Mouse (Mus musculus) kidney, postnatal 0 days (tissue): ENCODE measurements at regions not wholly inside any gene's neighbourhood (a gene's known extent, or its start where the extent isn't known, plus 50 kb on each side); places are given as distances from the start of the nearest gene placed in this dataset.

ENCODE experiments used
- ATAC-seq: fragments of 200-750 bp; cut with Nextera tagmentation; replicated peaks from 2 replicates; pipeline ENCODE4 v1.8.0; 2017; ENCODE audit warnings: low read depth, moderate number of reproducible peaks, moderate TSS enrichment, moderate library complexity; ENCODE audit not compliant: low FRiP score
- DNase-seq: peaks from one replicate; pipeline ENCODE4 v3.0.0-alpha.2; 2016; ENCODE audit warnings: low spot score
- H3K27ac ChIP-seq: fragments of 300-500 bp; sonication (generic); 2 replicates; pipeline ENCODE4 v1.5.1; 2014; ENCODE audit warnings: mild to moderate bottlenecking
- H3K27me3 ChIP-seq: fragments of 300-500 bp; sonication (generic); 2 replicates; pipeline ENCODE4 v1.6.1; 2014; ENCODE audit warnings: low read length, mixed read lengths; ENCODE audit not compliant: insufficient read depth
- H3K36me3 ChIP-seq: fragments of 300-500 bp; sonication (generic); 2 replicates; pipeline ENCODE4 v1.6.1; 2014; ENCODE audit warnings: low read length, mixed read lengths; ENCODE audit not compliant: insufficient read depth
- H3K4me1 ChIP-seq: fragments of 300-500 bp; sonication (generic); replicated peaks from 2 replicates; pipeline ENCODE4 v1.6.1; 2014; ENCODE audit warnings: antibody characterized with exemption, low read length, mixed read lengths; ENCODE audit not compliant: insufficient read depth
- H3K4me2 ChIP-seq: fragments of 300-500 bp; sonication (generic); 2 replicates; pipeline ENCODE4 v1.6.1; 2014; ENCODE audit warnings: mild to moderate bottlenecking, low read length, moderate library complexity, mixed read lengths
- H3K4me3 ChIP-seq: fragments of 300-500 bp; sonication (generic); replicated peaks from 2 replicates; pipeline ENCODE4 v1.5.1; 2014; ENCODE audit warnings: low read depth, low read length
- H3K9ac ChIP-seq: fragments of 300-500 bp; sonication (generic); 2 replicates; pipeline ENCODE4 v1.6.1; 2014; ENCODE audit warnings: low read depth, low read length
- H3K9me3 ChIP-seq: fragments of 300-500 bp; sonication (generic); replicated peaks from 2 replicates; pipeline ENCODE4 v1.6.1; 2016; ENCODE audit warnings: low read length, inconsistent platforms, mixed read lengths
- CTCF ChIP-seq: IDR thresholded peaks from 2 replicates; pipeline ENCODE4 v1.5.1; 2016; ENCODE audit warnings: antibody characterized with exemption, low read depth, mild to moderate bottlenecking, moderate library complexity
- WGBS: fragments of 180-500 bp; shearing (Covaris S2); extraction: QIAGEN DNeasy Blood & Tissue Kit; methylation state at CpG from one replicate; pipeline ENCODE4 v1.1.7; 2014; 5-methylcytosine and 5-hydroxymethylcytosine counted together

GRCm38 (mm10) chr13:51337931-51338330 lies 70.5 kb upstream of the S1pr3 start:
- ATAC-seq, result no peak
- no peak overlapping the region for H3K4me3 ChIP-seq

GRCm38 (mm10) chr13:51345321-51345720 lies 63.1 kb upstream of the S1pr3 start:
- Histone ChIP-seq H3K9me3 (no peaks in the 10 kb centered on the region), H3K4me1 (peaks cover 3% of the 10 kb centered on the region; the same call in 1 of the 2 replicates), H3K27me3 (no peaks in the 10 kb centered on the region), H3K4me3 (no peak overlapping the region), H3K27ac (no peak overlapping the region), H3K36me3 (no peaks in the 10 kb centered on the region), H3K9ac (no peak overlapping the region), H3K4me2 (no peak overlapping the region)
- ATAC-seq (no peak), DNase-seq (no peak)
- 89% methylated on average over 4 of the region's 4 CpGs for WGBS
- TF ChIP-seq CTCF, result no peak

More at GRCm38 (mm10) chr13:51337931-51338330, 70.5 kb upstream of the S1pr3 start:
- no peak for TF ChIP-seq CTCF
- WGBS, result 94% methylated on average over 16 of the region's 16 CpGs
- H3K9me3 ChIP-seq, result no peaks in the 10 kb centered on the region
- H3K4me2 ChIP-seq, result no peak overlapping the region
- no peaks in the 10 kb centered on the region for H3K4me1 ChIP-seq
- H3K36me3 ChIP-seq, result no peaks in the 10 kb centered on the region
- no peak overlapping the region for H3K9ac ChIP-seq
- no peak for DNase-seq
- H3K27ac ChIP-seq, result no peak overlapping the region
- H3K27me3 ChIP-seq, result no peaks in the 10 kb centered on the region

GRCm38 (mm10) chr13:51345839-51346550 lies 62.4 kb upstream of the S1pr3 start:
- DNase-seq (peak; percentile 27), ATAC-seq (no peak)
- Histone ChIP-seq H3K4me1 (peaks cover 3% of the 10 kb centered on the region; the same call in 1 of the 2 replicates), H3K4me2 (no peak overlapping the region), H3K36me3 (no peaks in the 10 kb centered on the region), H3K27me3 (no peaks in the 10 kb centered on the region), H3K4me3 (no peak overlapping the region), H3K9me3 (no peaks in the 10 kb centered on the region), H3K27ac (no peak overlapping the region), H3K9ac (no peak overlapping the region)
- WGBS, result 26% methylated on average over 8 of the region's 8 CpGs
- TF ChIP-seq CTCF, result no peak

- Histone ChIP-seq H3K4me3 (no peak overlapping the region), H3K9ac (no peak overlapping the region), H3K36me3 (no peaks in the 10 kb centered on the region), H3K27ac (no peak overlapping the region), H3K4me2 (no peak overlapping the region), H3K4me1 (peaks cover 3% of the 10 kb centered on the region; the same call in 1 of the 2 replicates), H3K9me3 (no peaks in the 10 kb centered on the region), H3K27me3 (no peaks in the 10 kb centered on the region)
- ATAC-seq (no peak), DNase-seq (no peak)
- TF ChIP-seq CTCF, result no peak
- whole genome bisulfite sequencing, result 54% methylated on average over 4 of the region's 4 CpGs
These were observed 59.7 kb upstream of the S1pr3 start for GRCm38 (mm10) chr13:51348707-51349106.

GRCm38 (mm10) chr13:51349818-51350551 lies 58.5 kb upstream of the S1pr3 start:
- Histone ChIP-seq H3K4me2 (no peak overlapping the region), H3K4me3 (no peak overlapping the region), H3K9me3 (no peaks in the 10 kb centered on the region), H3K27me3 (no peaks in the 10 kb centered on the region), H3K27ac (no peak overlapping the region), H3K4me1 (peaks cover 3% of the 10 kb centered on the region; the same call in 1 of the 2 replicates), H3K36me3 (no peaks in the 10 kb centered on the region), H3K9ac (no peak overlapping the region)
- ATAC-seq (no peak), DNase-seq (no peak)
- WGBS, result 75% methylated on average over 11 of the region's 11 CpGs
- TF ChIP-seq CTCF, result no peak

GRCm38 (mm10) chr13:51352874-51353273 lies 55.6 kb upstream of the S1pr3 start:
- 69% methylated on average over 4 of the region's 4 CpGs for WGBS
- no peak for DNase-seq

More at GRCm38 (mm10) chr13:51352874-51353273, 55.6 kb upstream of the S1pr3 start:
- H3K4me1 ChIP-seq, result no peaks in the 10 kb centered on the region
- no peak overlapping the region for H3K27ac ChIP-seq
- H3K9me3 ChIP-seq, result no peaks in the 10 kb centered on the region
- no peak for ATAC-seq
- TF ChIP-seq CTCF, result no peak
- no peak overlapping the region for H3K9ac ChIP-seq
- no peak overlapping the region for H3K4me2 ChIP-seq
- H3K4me3 ChIP-seq, result no peak overlapping the region
- H3K36me3 ChIP-seq, result no peaks in the 10 kb centered on the region
- H3K27me3 ChIP-seq, result no peaks in the 10 kb centered on the region
